Mouse (Mus musculus) forebrain, embryonic 11.5 days (tissue): ENCODE results near the gene Ptpro. TPM values are rescaled to one million over a fixed set of nuclear protein-coding genes. Genes with fewer than 3 reads are reported as not detected.
A peak's percentile ranks its signal among the peaks of the same experiment; 100 is the strongest.
"Not testable (repeated sequence)": the region's sequence is repeated elsewhere in the genome, so short reads cannot be mapped to it uniquely, and the experiment has no call there.

ENCODE experiments used
- ATAC-seq: fragments of 200-750 bp; cut with Nextera tagmentation; replicated peaks from 2 replicates; pipeline ENCODE4 v1.8.0; 2017; ENCODE audit warnings: moderate TSS enrichment; ENCODE audit not compliant: low FRiP score
- DNase-seq: peaks from one replicate; pipeline ENCODE4 v3.0.0-alpha.2; 2017; ENCODE audit warnings: low spot score
- H3K27ac ChIP-seq: fragments of 300-500 bp; sonication (generic); 2 replicates; pipeline ENCODE4 v1.5.1; 2014; ENCODE audit warnings: low read depth, low read length
- H3K27me3 ChIP-seq: fragments of 300-500 bp; sonication (generic); 2 replicates; pipeline ENCODE4 v1.6.1; 2014; ENCODE audit warnings: mild to moderate bottlenecking, low read length, mixed read lengths; ENCODE audit not compliant: control insufficient read depth, insufficient read depth
- H3K36me3 ChIP-seq: fragments of 300-500 bp; sonication (generic); 2 replicates; pipeline ENCODE4 v1.6.1; 2014; ENCODE audit warnings: mild to moderate bottlenecking, low read length, moderate library complexity, mixed read lengths; ENCODE audit not compliant: control insufficient read depth, insufficient read depth
- H3K4me1 ChIP-seq: fragments of 300-500 bp; sonication (generic); replicated peaks from 2 replicates; pipeline ENCODE4 v1.6.1; 2014; ENCODE audit warnings: low read length, mixed read lengths; ENCODE audit not compliant: control insufficient read depth, insufficient read depth
- H3K4me2 ChIP-seq: fragments of 300-500 bp; sonication (generic); 2 replicates; pipeline ENCODE4 v1.6.1; 2014; ENCODE audit warnings: low read depth, mild to moderate bottlenecking, low read length, moderate library complexity, mixed read lengths; ENCODE audit not compliant: severe bottlenecking
- H3K4me3 ChIP-seq: fragments of 300-500 bp; sonication (generic); 2 replicates; pipeline ENCODE4 v1.5.1; 2014; ENCODE audit warnings: low read depth, low read length
- H3K9ac ChIP-seq: fragments of 300-500 bp; sonication (generic); 2 replicates; pipeline ENCODE4 v1.6.1; 2014; ENCODE audit warnings: low read length
- H3K9me3 ChIP-seq: fragments of 300-500 bp; sonication (generic); 2 replicates; pipeline ENCODE4 v1.6.1; 2016; ENCODE audit warnings: low read length, mixed read lengths; ENCODE audit not compliant: control insufficient read depth
- WGBS: fragments of 180-500 bp; shearing (Covaris S2); extraction: QIAGEN DNeasy Blood & Tissue Kit; methylation state at CpG from one replicate; pipeline ENCODE4 v1.1.7; 2014; 5-methylcytosine and 5-hydroxymethylcytosine counted together
- polyA plus RNA-seq: library from polyadenylated mRNA; unstranded; fragments of >200 nt; fragmentation: Nextera tagmentation; extraction: Ambion mirVana; gene quantifications from 2 replicates; pipeline ENCODE4 v1.2.1, GENCODE M21; 2014

Ptpro gene
- polyA plus RNA-seq, 1 experiment from 2014 or later = 12.5 TPM

- H3K27me3 ChIP-seq = peaks cover 15% of the 10 kb centered on the region; the same call in 1 of the 2 replicates
- no peaks in the 10 kb centered on the region for H3K36me3 ChIP-seq
- no peak overlapping the region for H3K27ac ChIP-seq
- peak overlapping the region; percentile 26; the same call in 1 of the 2 replicates for H3K4me2 ChIP-seq
- WGBS = 8% methylated on average over 16 of the region's 16 CpGs
- no peak overlapping the region for H3K4me3 ChIP-seq
- peak; percentile 64 for DNase-seq
- H3K9ac ChIP-seq = no peak overlapping the region
- peak; percentile 75 for ATAC-seq
- peaks cover 4% of the 10 kb centered on the region; the same call in 1 of the 2 replicates for H3K4me1 ChIP-seq
- H3K9me3 ChIP-seq = no peaks in the 10 kb centered on the region
These were observed 185.9 kb downstream of the Ptpro start for GRCm38 (mm10) chr6:137437902-137438580.

GRCm38 (mm10) chr6:137440559-137441486, 188.7 kb downstream of the Ptpro start:
- H3K4me3 ChIP-seq = no peak overlapping the region
- H3K9me3 ChIP-seq = no peaks in the 10 kb centered on the region
- H3K27me3 ChIP-seq = peaks cover 15% of the 10 kb centered on the region; the same call in 1 of the 2 replicates
- no peaks in the 10 kb centered on the region for H3K36me3 ChIP-seq
- no peak overlapping the region for H3K9ac ChIP-seq
- H3K4me2 ChIP-seq = no peak overlapping the region
- WGBS = 83% methylated on average over 19 of the region's 19 CpGs
- no peak for DNase-seq
- 0 out of 2 replicates have a peak, but pooled peaks have one; percentile 32 for ATAC-seq
- H3K27ac ChIP-seq = no peak overlapping the region
- peaks cover 4% of the 10 kb centered on the region; the same call in 1 of the 2 replicates for H3K4me1 ChIP-seq

- Histone ChIP-seq H3K4me2 (no peak overlapping the region), H3K4me3 (no peak overlapping the region), H3K36me3 (no peaks in the 10 kb centered on the region), H3K27ac (no peak overlapping the region), H3K4me1 (no peaks in the 10 kb centered on the region), H3K9me3 (no peaks in the 10 kb centered on the region), H3K27me3 (peaks cover 11% of the 10 kb centered on the region; the same call in 1 of the 2 replicates), H3K9ac (no peak overlapping the region)
- 92% methylated on average over 12 of the region's 12 CpGs for WGBS
- ATAC-seq = no peak
- DNase-seq = no peak
These were observed 191.0 kb downstream of the Ptpro start for GRCm38 (mm10) chr6:137443089-137443488.

- H3K36me3 ChIP-seq, H3K9ac ChIP-seq, H3K27me3 ChIP-seq, H3K27ac ChIP-seq, H3K4me2 ChIP-seq, H3K9me3 ChIP-seq, DNase-seq, H3K4me3 ChIP-seq, ATAC-seq, H3K4me1 ChIP-seq: not testable (repeated sequence)
- 90% methylated on average over 7 of the region's 7 CpGs for WGBS
These were observed 194.0 kb downstream of the Ptpro start for GRCm38 (mm10) chr6:137446116-137446515.

GRCm38 (mm10) chr6:137455537-137456041, 203.5 kb downstream of the Ptpro start:
- no peak overlapping the region for H3K4me3 ChIP-seq
- DNase-seq (peak; percentile 57), ATAC-seq (peak; percentile 84)
- H3K9me3 ChIP-seq = no peaks in the 10 kb centered on the region
- H3K9ac ChIP-seq = no peak overlapping the region
- no peaks in the 10 kb centered on the region for H3K27me3 ChIP-seq
- no peaks in the 10 kb centered on the region for H3K36me3 ChIP-seq
- no peaks in the 10 kb centered on the region for H3K4me1 ChIP-seq
- H3K27ac ChIP-seq = no peak overlapping the region
- H3K4me2 ChIP-seq = no peak overlapping the region
- 12% methylated on average over 10 of the region's 10 CpGs for WGBS

- Histone ChIP-seq H3K4me2 (no peak overlapping the region), H3K4me3 (no peak overlapping the region), H3K27me3 (no peaks in the 10 kb centered on the region), H3K27ac (no peak overlapping the region), H3K4me1 (no peaks in the 10 kb centered on the region), H3K9me3 (no peaks in the 10 kb centered on the region), H3K9ac (no peak overlapping the region), H3K36me3 (no peaks in the 10 kb centered on the region)
- WGBS = 80% methylated on average over 7 of the region's 7 CpGs
- no peak for ATAC-seq
- no peak for DNase-seq
These were observed 203.9 kb downstream of the Ptpro start for GRCm38 (mm10) chr6:137456064-137456463.

GRCm38 (mm10) chr6:137457210-137457609, 205.1 kb downstream of the Ptpro start:
- H3K4me1 ChIP-seq = no peaks in the 10 kb centered on the region
- H3K36me3 ChIP-seq = no peaks in the 10 kb centered on the region
- H3K4me2 ChIP-seq = no peak overlapping the region
- ATAC-seq = no peak
- no peaks in the 10 kb centered on the region for H3K27me3 ChIP-seq
- H3K9ac ChIP-seq = no peak overlapping the region
- no peak overlapping the region for H3K4me3 ChIP-seq
- 52% methylated on average over 7 of the region's 7 CpGs for WGBS
- no peak overlapping the region for H3K27ac ChIP-seq
- H3K9me3 ChIP-seq = no peaks in the 10 kb centered on the region
- no peak for DNase-seq

- no peaks in the 10 kb centered on the region for H3K27me3 ChIP-seq
- H3K4me1 ChIP-seq = no peaks in the 10 kb centered on the region
- DNase-seq (no peak), ATAC-seq (no peak)
- no peaks in the 10 kb centered on the region for H3K36me3 ChIP-seq
- H3K27ac ChIP-seq = no peak overlapping the region
- H3K4me2 ChIP-seq = no peak overlapping the region
- 92% methylated on average over 7 of the region's 7 CpGs for WGBS
- H3K4me3 ChIP-seq = no peak overlapping the region
- no peaks in the 10 kb centered on the region for H3K9me3 ChIP-seq
- no peak overlapping the region for H3K9ac ChIP-seq
These were observed 206.0 kb downstream of the Ptpro start for GRCm38 (mm10) chr6:137458136-137458535.
